Mouse (Mus musculus) liver, postnatal 0 days (tissue): ENCODE measurements around the gene Sipa1l3.

Experiments used
- CTCF ChIP-seq: sonication (generic); IDR thresholded peaks from 2 replicates; pipeline ENCODE4 v1.5.1; 2016; ENCODE audit warnings: antibody characterized with exemption, low read depth
- EP300 ChIP-seq: IDR thresholded peaks from 2 replicates; pipeline ENCODE4 v1.6.1; 2016; ENCODE audit warnings: antibody characterized with exemption, low read depth, mild to moderate bottlenecking

DNA sequence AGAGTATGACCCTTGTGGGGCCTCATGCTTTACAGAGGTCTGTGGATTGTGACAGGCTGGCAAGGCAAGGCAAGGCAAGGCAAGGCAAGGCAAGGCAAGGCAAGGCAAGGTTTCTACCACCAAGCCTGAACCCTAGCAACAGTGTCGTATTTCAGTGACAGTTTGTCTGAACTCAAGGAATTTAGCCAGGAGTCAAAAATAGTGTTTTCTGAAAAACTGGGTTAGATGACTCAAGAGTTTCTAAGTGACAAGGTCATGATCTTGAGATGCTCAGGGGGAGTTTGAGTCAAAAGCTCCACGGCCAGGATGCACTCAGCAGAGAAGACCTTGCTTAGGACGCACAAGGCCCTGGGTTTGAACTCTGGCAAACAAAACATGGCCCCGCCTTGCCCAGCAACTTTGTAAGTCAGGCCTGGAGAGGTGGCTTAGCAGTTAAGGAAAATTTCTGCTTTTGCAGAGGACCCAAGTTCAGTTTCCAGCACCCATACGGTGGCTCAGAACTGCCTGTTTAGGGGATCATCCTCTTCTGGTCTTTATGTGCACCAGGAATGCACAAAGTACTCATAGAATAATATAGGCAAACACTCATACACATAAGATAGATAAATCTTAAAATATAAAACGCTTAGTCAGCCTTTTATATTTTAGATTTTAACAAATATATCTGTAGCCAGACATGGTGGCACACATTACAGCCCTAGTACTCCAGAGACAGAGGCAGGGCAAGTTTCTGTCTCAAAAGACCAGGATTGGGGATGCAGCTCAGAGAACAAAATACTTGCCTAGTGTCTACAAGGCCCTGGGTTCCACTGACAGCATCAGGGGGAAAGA, 182.4 kb downstream of the Sipa1l3 start:
- no peak for TF ChIP-seq CTCF
- no peak for TF ChIP-seq EP300
